Mouse (Mus musculus) macrophage (primary cell): ENCODE measurements around the gene Nes. TPM values are rescaled to one million over a fixed set of nuclear protein-coding genes. Genes with fewer than 3 reads are reported as not detected.

Source experiments
- H3K27ac ChIP-seq: fragments of 350-480 bp; formaldehyde crosslinking; 2 replicates; pipeline ENCODE4 v1.9.0; 2021
- H3K36me3 ChIP-seq: fragments of 350-480 bp; formaldehyde crosslinking; 2 replicates; pipeline ENCODE4 v1.9.0; 2021; ENCODE audit errors: inconsistent target
- H3K4me3 ChIP-seq: fragments of 350-480 bp; formaldehyde crosslinking; 2 replicates; pipeline ENCODE4 v1.9.0; 2021; ENCODE audit errors: inconsistent target
- H3K79me2 ChIP-seq: fragments of 350-480 bp; formaldehyde crosslinking; 2 replicates; pipeline ENCODE4 v1.9.0; 2021; ENCODE audit errors: inconsistent target
- WGBS: methylation state at CpG from one replicate; pipeline ENCODE4 v1.1.7; 2026; ENCODE audit warnings: inconsistent platforms; ENCODE audit not compliant: missing documents; 5-methylcytosine and 5-hydroxymethylcytosine counted together
- polyA plus RNA-seq: library from polyadenylated mRNA; stranded (reverse); fragments of 250-400 nt; gene quantifications from 3 replicates; pipeline ENCODE4 v1.2.4, GENCODE M21; 2018; ENCODE audit warnings: inconsistent platforms
- total RNA-seq, 78 experiments: library from RNA; depleted of rRNA; stranded (reverse); fragments of 250-400 nt; gene quantifications; 1 replicate in 9 of 78; 2 replicates in 24 of 78; 3 replicates in 43 of 78; 4 replicates in 2 of 78; pipeline ENCODE4 v1.2.4; 2018; ENCODE audit warnings: inconsistent platforms in 56 of 78

Gene Nes
- total RNA-seq (2018; cell fraction: chromatin; rRNA removed) = 1 to 10 TPM in 18 of 26 experiments, under 1 TPM in 8; 0.29 to 7.7 (median 2.5) TPM
- total RNA-seq (2018; cell fraction: cytosol; rRNA removed) = 1 to 10 TPM in 21 of 26 experiments, under 1 TPM in 5; 0.78 to 4.0 (median 1.5) TPM
- 1 to 10 TPM in 19 of 26 experiments, under 1 TPM in 7; 0.52 to 6.5 (median 2.2) TPM for total RNA-seq (2018; cell fraction: nucleus; rRNA removed)
- polyA plus RNA-seq = 0.35 to 2.8 TPM (median 2.5 TPM) in 3 replicates

- WGBS = 2% methylated on average over 44 of the region's 44 CpGs
- Histone ChIP-seq H3K79me2 (no peaks in the 10 kb centered on the region), H3K4me3 (peak within 1 kb of the TSS; percentile 1; the same call in 1 of the 2 replicates), H3K36me3 (no peaks in the 10 kb centered on the region), H3K27ac (no peak within 1 kb of the TSS)
Observed at GRCm38 (mm10) chr3:87970939-87971488, at the start of gene Nes. Gene Nes (plus strand): TSS chr3:87971078.

DNA sequence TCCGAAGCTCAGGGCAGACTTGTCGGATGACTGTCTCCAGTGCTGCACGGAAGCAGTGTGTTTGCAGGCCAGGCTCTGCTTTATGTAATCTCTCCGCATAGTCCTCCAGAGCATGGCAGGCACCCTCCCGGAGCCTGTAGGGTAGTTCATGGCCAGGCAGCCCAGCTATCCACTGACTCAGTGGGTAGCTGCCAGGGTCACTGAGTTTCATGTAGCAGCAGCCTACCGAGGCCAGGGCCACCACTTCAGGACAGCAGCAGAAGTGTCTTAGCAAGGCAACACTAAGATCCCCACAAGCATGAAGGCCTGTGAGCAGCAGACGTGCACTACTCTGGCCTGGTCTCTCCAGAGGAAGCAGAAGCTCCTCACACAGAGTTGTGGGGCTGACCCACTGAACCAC lies 45.9 kb upstream of the Nes start:
- H3K79me2 ChIP-seq = peaks cover 39% of the 10 kb centered on the region
- 95% methylated on average over 7 of the region's 7 CpGs for WGBS
- no peak overlapping the region for H3K4me3 ChIP-seq
- H3K36me3 ChIP-seq = peaks cover 46% of the 10 kb centered on the region
- no peak overlapping the region for H3K27ac ChIP-seq

GRCm38 (mm10) chr3:87927452-87927851 lies 43.4 kb upstream of the Nes start:
- Histone ChIP-seq H3K36me3 (peaks cover 53% of the 10 kb centered on the region), H3K79me2 (peaks cover 45% of the 10 kb centered on the region), H3K27ac (no peak overlapping the region), H3K4me3 (no peak overlapping the region)
- WGBS = 94% methylated on average over 5 of the region's 5 CpGs

GRCm38 (mm10) chr3:87929341-87930077 lies 41.4 kb upstream of the Nes start:
- Histone ChIP-seq H3K79me2 (peaks cover 66% of the 10 kb centered on the region), H3K27ac (peak overlapping the region; percentile 64), H3K36me3 (peaks cover 43% of the 10 kb centered on the region), H3K4me3 (peak overlapping the region; percentile 99)
- WGBS = 3% methylated on average over 24 of the region's 26 CpGs

GRCm38 (mm10) chr3:87930078-87930795 lies 40.6 kb upstream of the Nes start, which contains the start of the genes Isg20l2 and Rrnad1:
Gene Isg20l2 (plus strand): TSS chr3:87930314.
Gene Rrnad1 (minus strand): TSS chr3:87930717.
- Histone ChIP-seq H3K4me3 (peak within 1 kb of the TSS; percentile 99), H3K36me3 (peaks cover 43% of the 10 kb centered on the region)

DNA sequence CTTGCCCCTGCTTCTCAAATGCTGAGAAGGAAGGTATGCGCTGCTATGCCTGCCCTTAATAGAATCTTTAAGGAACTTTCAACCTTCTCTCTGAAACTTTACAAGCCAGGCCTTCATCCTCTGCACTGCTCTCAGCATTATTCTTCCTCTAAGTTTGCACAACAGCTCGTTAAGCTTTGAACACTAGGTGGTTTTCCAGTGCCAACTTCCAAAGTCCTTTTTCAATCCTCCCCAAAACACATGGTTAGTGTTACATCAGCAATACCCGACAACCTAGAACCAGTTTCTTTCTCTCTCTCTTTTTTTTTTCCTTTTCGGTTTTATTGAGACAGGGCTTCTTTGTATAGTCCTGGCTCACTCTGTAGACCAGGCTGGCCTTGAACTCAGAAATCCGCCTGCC lies 36.9 kb upstream of the Nes start:
- Histone ChIP-seq H3K36me3 (peaks cover 53% of the 10 kb centered on the region; the same call in 1 of the 2 replicates), H3K79me2 (peaks cover 80% of the 10 kb centered on the region), H3K27ac (no peak overlapping the region), H3K4me3 (no peak overlapping the region)
- WGBS = 86% methylated on average over 5 of the region's 5 CpGs

More at GRCm38 (mm10) chr3:87930078-87930795, 40.6 kb upstream of the Nes start, which contains the start of the genes Isg20l2 and Rrnad1:
- Histone ChIP-seq H3K79me2 (peaks cover 72% of the 10 kb centered on the region), H3K27ac (peak within 1 kb of the TSS; percentile 64)
- under 1% methylated on average over 26 of the region's 78 CpGs for WGBS

DNA sequence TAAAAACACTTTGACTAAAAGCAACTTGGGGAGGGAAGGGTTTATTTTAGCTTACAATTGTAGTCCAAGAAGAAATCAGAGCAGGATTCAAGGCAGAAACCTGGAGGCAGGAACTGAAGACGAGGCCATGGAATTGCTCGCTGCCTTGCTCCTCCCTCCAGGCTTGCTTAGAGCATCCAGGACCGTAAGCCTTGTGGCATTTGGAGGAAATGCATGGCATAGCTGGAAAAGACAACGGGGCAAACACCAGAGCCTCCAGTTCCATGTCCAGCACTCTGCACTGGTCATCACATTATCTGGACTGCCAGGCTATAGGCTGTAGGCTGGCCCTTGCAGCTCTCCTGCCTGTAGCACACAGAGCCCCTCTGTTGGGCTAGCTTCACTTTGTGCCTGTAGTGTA lies 36.4 kb upstream of the Nes start:
- H3K79me2 ChIP-seq = peaks cover 76% of the 10 kb centered on the region
- H3K36me3 ChIP-seq = peaks cover 58% of the 10 kb centered on the region
- 83% methylated on average over 4 of the region's 4 CpGs for WGBS
- H3K4me3 ChIP-seq = no peak overlapping the region
- no peak overlapping the region for H3K27ac ChIP-seq

DNA sequence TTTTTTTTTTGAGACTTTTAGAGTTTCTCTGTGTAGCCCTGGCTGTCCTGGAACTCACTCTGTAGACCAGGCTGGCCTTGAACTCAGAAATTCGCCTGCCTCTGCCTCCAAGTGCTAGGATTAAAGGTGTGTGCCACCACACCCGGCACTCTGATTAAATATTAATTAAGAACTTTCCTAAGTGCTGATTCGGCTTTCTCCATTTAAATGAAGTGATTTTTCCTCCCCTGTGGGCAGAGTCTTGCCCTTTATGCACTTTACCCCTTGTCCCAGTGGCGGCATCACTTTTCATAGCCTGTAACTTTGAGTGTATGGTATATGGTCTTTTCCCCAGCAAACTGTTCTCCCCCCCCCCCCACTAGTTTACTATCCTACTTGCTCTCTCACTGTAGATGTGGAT lies 35.7 kb upstream of the Nes start:
- Histone ChIP-seq H3K36me3 (peaks cover 65% of the 10 kb centered on the region), H3K79me2 (peaks cover 71% of the 10 kb centered on the region)
- WGBS = 96% methylated on average over 4 of the region's 4 CpGs

DNA sequence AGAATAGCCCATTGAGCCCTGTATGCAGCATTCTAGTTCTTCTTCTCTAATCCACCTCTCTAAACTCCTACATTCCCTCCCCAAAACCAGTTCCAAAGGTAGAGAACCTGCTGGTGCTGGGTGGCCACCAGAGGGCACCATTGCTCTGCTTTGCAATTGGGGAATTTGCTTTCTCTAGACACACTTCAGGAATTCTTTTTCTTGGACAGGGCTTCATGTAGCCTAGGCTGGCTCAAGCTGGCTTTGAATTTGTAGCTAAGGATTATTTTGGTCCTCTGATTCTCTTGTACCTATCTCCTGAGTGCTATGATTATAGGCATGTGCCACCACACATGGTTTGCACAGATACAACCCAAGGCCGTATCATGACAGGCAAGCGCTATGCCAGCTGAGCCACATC lies 35.1 kb upstream of the Nes start:
- H3K27ac ChIP-seq = no peak overlapping the region
- H3K79me2 ChIP-seq = peaks cover 67% of the 10 kb centered on the region
- H3K36me3 ChIP-seq = peaks cover 71% of the 10 kb centered on the region
- H3K4me3 ChIP-seq = no peak overlapping the region
- 97% methylated on average over 2 of the region's 2 CpGs for WGBS

More for the DNA sequence above, 35.7 kb upstream of the Nes start:
- Histone ChIP-seq H3K27ac (no peak overlapping the region), H3K4me3 (no peak overlapping the region)

GRCm38 (mm10) chr3:87940611-87941010 lies 30.3 kb upstream of the Nes start:
- 88% methylated on average over 5 of the region's 5 CpGs for WGBS
- H3K36me3 ChIP-seq = peaks cover 54% of the 10 kb centered on the region

DNA sequence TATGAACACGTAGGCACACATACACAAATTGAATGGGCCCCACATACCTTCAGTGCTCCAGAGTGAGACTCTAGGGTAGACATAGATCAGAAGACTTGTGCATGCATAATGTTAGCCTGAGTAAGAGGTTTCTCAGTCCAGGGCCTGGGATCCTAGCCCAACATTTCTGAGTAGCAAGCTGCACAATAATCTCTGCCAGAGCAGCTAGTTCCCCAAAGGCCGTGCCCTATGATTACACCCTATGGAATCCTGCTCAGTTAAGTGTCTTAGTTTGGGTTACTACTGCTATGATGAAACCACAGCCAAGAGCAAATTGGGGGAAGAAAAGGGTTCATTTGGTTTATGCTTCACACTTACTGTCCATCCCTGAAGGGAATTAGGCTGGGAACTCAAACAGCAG lies 28.4 kb upstream of the Nes start:
- H3K4me3 ChIP-seq = no peak overlapping the region
- H3K27ac ChIP-seq = no peak overlapping the region
- peaks cover 1% of the 10 kb centered on the region; the same call in 1 of the 2 replicates for H3K79me2 ChIP-seq
- peaks cover 44% of the 10 kb centered on the region for H3K36me3 ChIP-seq
- 92% methylated on average over 2 of the region's 2 CpGs for WGBS

More at GRCm38 (mm10) chr3:87940611-87941010, 30.3 kb upstream of the Nes start:
- H3K27ac ChIP-seq = no peak overlapping the region
- peaks cover 20% of the 10 kb centered on the region for H3K79me2 ChIP-seq
- no peak overlapping the region for H3K4me3 ChIP-seq

GRCm38 (mm10) chr3:87943586-87943985 lies 27.3 kb upstream of the Nes start:
- peaks cover 34% of the 10 kb centered on the region for H3K36me3 ChIP-seq
- H3K27ac ChIP-seq = no peak overlapping the region
- no peak overlapping the region for H3K4me3 ChIP-seq
- WGBS = 87% methylated on average over 7 of the region's 7 CpGs
- no peaks in the 10 kb centered on the region for H3K79me2 ChIP-seq

- no peak overlapping the region for H3K27ac ChIP-seq
- H3K36me3 ChIP-seq = peaks cover 20% of the 10 kb centered on the region
- no peaks in the 10 kb centered on the region for H3K79me2 ChIP-seq
- no peak overlapping the region for H3K4me3 ChIP-seq
- 50% methylated on average over 2 of the region's 4 CpGs for WGBS
Observed at GRCm38 (mm10) chr3:87944838-87945600, 25.9 kb upstream of the Nes start.
